ENCODE assay signal across 10 mouse cellular contexts in the genomic region with DNA sequence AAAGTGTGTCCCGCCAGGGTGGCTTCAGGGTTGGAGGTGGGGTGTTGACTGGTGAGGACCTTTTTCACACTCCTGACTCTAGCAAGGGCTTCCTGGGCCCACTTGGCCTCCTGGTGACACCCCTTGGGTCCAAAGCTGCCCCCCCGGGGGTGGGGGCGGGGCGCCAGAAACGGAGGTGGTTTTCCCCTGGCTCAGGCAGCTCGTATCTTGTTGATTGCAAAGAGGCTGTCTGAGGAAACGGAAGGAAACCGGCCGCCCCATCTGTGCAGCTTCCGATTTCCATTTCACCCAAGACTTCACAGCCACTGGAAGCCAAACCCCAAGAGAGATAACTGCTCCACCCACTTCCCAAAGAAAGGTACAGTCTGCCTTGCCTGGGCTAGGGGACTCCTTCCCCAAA. TPM values are rescaled to one million over a fixed set of nuclear protein-coding genes. Genes with fewer than 3 reads are reported as not detected.
DNase-seq lines count a peak whose midpoint lies in the region; ATAC-seq and TF ChIP-seq lines count a peak whose summit lies in the region.
"Had no signal": no experiment of that assay in that cellular context is flagged by ENCODE, and none has a peak within 500 bp of the region (broad histone marks: within the 10 kb centered on the region; RNA-seq: fewer than 3 reads in every experiment).

No protein-coding gene starts in this region.

- peak; percentile 82 for ATAC-seq in CD4-positive, CD25-positive, alpha-beta regulatory T cell, adult 4 months

- 17% methylated on average over 10 of the region's 10 CpGs for WGBS in lung, adult 2 months

- no peak for TF ChIP-seq POLR2A in lung, adult 2 months (IDR thresholded peaks at IDR 0.05; ENCODE audit: borderline replicate concordance, extremely low read depth, low read depth, low read length)

- H3K4me3 ChIP-seq in lung, adult 2 months (replicated peaks; ENCODE audit: extremely low read depth, low read depth, low read length) = peak overlapping the region; percentile 18

- peak; percentile 78 for DNase-seq in MEL-GATA-1-ER (ENCODE audit: extremely low read depth, low read depth)
- DNase-seq in lung, adult 2 months = no peak
- peak; percentile 53 to 60 for DNase-seq in spleen, postnatal 14 days (ENCODE audit: low spot score in 2 of 2)
- DNase-seq in layer of hippocampus, adult 9-11 months = no peak
- no peak for DNase-seq in gastrocnemius, postnatal 25 days
- DNase-seq in layer of hippocampus, adult 18-20 months (ENCODE audit: low spot score in 2 of 2) = no peak
- DNase-seq: adrenal gland, postnatal 25 days; midbrain, embryonic 14.5 days; right cerebral cortex, postnatal 4 days had no signal

- H3K4me1 ChIP-seq in lung, adult 2 months (ENCODE audit: control insufficient read depth, insufficient read depth, low read length) = no peaks in the 10 kb centered on the region

- TF ChIP-seq CTCF in lung, adult 2 months (IDR thresholded peaks at IDR 0.05; ENCODE audit: insufficient read depth, low read length) = no peak

RNA-seq across cellular contexts. Expression of a gene that starts 58.1 kb away (rescaled TPM):
- not detected for polyA plus RNA-seq in CD4-positive, CD25-positive, alpha-beta regulatory T cell, adult 4 months (2017; shearing (Covaris generic))
- 13.0 and 15.7 TPM in 2 replicates for polyA plus RNA-seq in lung, adult 2 months (2012; rRNA removed)
- under 1 TPM; 0.33 to 0.78 TPM for total RNA-seq in gastrocnemius, postnatal 25 days (2021)
- not detected for total RNA-seq in layer of hippocampus, adult 18-20 months (2021)

Comparison
In these comparisons a context has a peak if more than half of its experiments do, and no peak if none do; other contexts are left out.
1. DNase-seq: peak in MEL-GATA-1-ER (single experiment) and spleen, postnatal 14 days (2 of 2); none in lung, adult 2 months (single experiment), layer of hippocampus, adult 9-11 months (single experiment), gastrocnemius, postnatal 25 days (single experiment) and layer of hippocampus, adult 18-20 months (0 of 2).